Mouse (Mus musculus) cerebellum, postnatal 25 days (tissue): Measurements from ENCODE around the gene Il17rd.

Experiments
- DNase-seq, 2 experiments: peaks; one replicate each; pipeline ENCODE4 v3.0.0; 2021; ENCODE audit warnings: mixed read lengths in 2 of 2

The Il17rd gene

DNA sequence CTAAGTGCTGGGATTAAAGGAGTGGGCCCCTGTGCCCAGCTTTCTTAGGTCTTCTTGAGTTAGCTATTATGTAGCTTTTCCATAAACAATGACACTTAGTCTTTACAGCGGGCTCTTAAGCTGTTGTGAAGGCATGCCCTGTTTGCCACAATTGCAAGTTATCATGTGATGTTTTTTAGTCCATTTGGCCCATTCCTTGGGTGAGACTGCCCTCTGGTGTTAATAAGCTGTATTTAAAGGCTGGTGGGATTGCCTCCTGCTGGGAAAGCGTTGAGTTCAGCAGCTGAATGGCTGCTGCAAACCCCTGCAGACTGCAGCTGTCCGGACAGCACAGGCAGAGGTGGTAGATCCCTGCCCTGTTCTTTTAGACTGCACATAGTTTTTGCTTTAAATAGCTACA is 58.0 kb downstream of the Il17rd start:
- peak; percentile 29 to 51 for DNase-seq

DNA sequence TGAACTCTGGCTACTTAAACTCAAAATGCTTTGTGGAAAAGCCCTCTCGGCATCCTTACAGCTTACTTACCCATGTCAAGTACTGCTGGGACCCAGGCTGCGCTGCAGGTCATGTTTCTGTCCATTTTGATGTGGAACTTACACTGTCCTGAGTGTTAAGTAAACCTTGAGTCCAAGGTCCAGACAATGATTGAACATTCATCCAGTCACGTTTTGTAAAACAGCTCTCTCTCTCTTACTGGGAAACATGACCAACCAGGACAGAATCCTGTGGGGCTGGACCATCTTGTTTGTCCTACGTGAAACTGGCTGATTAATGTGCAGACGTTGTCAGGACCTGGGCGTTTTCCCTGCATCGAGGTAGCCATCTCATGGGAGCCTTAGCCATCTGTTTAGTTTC is 63.0 kb downstream of the Il17rd start:
- no peak for DNase-seq

DNA sequence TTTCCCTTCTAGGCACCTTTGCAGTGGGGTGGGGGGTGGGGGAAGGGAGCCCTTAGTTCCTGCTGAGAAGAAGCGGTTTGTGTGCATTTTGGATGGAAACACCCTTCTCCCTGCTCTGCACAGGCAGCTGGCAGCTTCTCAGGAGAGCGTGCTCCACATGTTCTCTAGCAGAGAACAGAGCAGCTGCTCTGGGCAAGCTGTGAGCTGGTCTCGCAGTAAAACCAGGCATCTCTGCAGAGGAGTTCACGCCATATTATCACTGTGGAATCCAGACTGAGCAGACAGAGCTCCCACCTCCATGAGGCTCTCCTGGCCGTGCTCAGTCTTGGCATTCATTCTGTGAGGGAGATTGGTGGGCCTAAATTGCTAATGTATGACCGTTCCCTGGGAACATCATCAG is 64.0 kb downstream of the Il17rd start:
- DNase-seq, result peak in 1 of 2 experiments; percentile 17

DNA sequence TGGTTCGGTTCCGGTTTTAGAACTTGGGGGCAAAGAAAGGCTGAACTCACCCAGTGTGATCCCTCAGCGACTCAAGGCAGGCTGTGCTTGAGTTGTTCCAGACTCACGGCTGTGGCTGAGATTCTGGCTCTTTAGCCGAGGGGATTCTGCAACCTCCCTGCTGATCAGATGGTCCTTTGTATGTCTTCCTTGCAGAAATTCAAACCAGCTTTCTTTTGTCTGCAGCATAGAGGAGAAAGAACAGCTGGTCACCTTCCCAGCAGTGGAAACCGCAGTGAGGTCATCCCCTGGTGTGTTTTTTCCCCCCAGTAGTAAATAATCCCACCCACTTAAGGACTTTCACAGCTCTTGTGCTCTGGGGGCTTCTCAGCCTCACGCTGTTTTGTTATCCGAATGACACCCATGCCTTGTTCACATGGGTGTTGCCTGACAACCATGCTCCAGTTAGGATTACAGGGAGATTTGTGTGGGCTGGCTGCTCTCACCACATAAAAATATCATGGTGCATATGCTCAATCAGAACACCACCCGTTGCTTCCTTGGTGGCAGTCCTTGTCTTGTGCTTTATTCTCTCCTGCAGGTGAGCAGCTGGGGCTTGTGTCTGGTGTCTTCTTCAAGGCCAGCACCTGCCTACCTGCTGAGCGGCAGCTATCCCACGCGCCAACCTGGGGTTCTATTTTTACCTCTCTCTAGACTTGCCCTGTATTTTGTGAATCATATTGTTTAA is 67.2 kb downstream of the Il17rd start:
- DNase-seq, result peak in 1 of 2 experiments; percentile 31

DNA sequence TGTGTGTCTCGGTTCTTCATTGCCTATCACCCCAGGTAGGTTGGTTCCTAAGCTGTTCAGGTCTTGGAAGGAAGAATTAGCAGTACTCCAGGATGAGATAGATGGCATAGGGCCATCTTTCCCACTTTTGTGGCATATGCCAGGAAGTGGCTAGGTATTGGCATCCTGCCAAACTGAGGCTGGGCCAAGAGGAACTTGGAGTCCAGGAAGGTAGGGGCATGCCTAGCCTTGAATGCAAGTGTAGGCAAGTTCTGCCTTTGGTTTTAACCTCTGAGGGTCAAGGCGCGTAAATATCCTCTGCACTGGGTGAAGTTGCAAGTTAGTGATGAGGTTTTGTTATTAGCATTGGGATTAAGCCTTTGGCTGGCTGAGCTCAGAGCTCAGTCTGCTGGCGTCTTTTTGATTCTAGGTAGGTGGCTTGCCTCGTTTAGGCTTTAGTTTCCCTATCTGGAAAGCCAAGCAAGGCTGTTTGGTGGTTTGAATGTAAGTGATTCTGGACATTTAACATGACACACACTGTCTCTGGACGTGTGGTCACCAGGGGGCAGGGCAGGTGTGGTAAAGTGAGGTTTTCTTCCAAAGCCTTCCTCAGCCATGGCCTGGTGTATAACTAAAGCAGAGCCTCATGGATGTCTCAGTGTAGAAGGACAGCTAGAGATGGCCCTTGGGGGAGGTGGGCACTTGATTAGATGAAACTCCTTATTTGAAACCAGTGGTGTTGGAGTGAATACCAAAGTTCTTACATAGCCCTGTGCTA is 70.2 kb downstream of the Il17rd start:
- peak; percentile 64 to 78 for DNase-seq

DNA sequence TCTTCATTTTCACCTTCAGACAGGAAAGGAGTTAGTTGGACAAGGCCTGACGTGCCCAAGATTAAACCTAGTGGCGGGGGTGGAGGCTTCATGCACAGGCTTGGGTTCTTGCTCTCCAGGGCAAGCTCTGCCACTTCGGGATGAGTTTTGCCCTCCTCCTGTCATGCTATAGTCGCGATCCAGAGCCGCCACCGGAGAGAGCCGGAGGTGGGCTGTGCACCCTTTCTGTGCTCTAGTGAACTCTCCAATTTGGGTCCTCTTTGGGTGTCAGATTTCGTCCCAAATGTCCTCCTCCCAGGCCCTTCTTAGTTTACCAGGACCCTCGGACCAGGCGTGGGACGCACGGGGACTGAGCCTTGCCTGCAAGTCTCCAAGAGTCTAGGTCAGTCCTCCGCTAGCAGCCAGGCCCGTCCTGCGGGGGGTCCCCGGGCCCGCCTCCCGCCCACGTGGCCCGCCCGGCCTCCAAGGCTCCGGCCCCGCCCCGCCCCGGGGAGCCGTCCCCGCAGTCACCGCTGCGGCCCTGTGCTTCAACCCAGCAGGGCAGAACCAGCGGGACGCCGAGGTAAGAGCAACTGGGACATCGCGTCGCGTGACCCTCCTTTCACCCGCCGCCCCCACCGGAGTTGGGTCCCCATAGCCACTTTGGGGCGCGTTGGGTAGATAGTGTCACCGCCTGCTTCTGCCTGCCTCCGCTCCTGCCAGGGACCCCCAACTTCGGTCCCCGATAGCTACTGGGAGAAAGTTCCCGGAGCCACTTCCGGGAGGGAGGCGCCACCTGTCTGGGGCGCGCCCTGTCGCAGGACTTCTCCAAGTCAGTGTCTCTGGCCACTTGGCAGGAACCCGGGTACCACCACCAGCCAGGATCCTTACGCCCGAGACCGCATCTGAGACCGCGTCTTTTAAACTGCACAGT is 75.9 kb downstream of the Il17rd start, which contains the start of gene Arhgef3:
Arhgef3 (plus strand) TSS at position 538 of the 913 bp plus-strand sequence.
- DNase-seq, result peak; percentile 34 to 61

DNA sequence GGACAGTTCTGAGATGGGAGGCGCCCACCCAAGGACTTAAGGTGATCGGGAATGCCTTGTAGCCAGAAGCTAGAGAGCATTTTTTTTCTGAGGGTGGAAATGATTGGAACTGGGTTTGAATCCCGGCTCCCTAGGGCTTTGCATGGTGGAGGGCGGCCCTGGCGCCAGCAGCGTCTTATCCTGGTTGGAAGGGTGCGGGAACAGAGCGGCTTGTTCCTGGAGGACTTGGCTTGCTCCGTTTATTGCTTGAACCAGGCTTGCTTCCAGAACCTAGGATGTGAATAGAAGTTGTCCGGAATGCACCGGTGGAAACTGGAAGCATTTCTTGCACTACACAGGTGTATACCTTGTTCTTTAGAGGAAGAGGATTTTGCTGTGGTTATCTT is 76.5 kb downstream of the Il17rd start:
- no peak for DNase-seq

DNA sequence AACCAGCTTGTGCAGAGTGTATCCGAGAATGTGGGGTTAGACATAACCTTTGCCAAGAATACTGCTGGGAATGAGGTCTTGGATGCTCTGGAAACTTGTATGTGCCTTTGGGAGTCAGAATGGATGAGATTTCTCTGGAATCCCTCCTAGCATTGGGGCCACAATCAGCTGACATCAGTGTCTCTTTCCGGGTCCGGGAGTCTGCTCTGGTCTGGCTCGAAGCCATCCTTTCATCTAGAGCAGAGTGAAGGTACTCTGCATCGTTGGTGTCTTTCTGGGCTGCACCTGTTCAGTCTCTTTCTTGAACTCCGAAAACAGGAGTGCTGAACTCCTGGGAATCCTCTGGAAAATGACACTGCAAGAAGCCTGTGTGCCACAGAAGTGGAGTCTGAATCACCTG is 77.2 kb downstream of the Il17rd start:
- DNase-seq, result no peak

DNA sequence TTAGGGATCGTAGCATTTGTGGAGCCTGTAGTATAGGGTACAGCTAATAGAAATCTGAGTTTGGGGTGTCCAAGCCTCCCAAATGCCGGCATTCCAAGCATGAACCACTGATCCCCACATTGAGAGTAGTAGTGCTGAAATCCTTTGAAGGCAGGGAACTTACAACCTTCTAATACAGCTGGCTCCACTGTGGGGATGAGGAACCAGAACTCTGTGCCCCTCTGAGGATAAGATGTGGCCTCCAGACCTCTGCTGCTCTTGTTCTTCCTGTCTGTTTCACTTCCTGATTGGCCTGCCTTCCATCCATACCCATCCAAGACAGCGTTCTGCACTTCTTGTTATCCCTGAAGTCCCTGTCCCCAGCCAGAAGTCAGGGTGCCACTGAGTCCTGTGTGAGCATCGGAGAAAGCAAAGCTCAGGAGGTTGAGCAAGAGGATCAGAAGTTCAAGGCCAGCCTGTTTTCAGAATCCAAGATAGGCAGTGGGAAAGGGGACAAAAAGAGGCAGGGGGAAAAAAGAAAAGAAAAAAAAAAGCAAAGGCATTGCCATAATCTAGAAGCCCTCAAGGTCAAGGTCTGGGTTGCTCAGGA is 77.9 kb downstream of the Il17rd start:
- DNase-seq, result no peak

DNA sequence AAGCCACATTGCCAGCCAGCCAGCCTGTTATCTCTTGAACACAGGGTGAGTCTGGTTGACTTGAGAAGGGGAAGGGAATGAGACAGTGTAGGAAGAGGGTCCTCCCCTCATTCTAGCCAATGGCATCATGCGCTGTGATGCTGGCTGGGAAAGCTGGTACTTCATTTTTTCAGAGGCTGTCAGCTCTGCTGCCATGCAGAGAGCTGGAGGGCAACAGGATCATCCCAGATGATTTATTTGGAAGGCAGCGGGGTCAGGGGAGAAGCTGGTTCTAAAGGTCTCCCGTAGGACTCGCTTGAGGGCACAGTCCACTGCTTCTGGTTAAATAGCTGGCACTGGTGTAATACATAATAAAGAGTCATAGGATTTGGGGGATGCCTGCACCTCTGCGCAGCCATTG is 79.8 kb downstream of the Il17rd start:
- no peak for DNase-seq

DNA sequence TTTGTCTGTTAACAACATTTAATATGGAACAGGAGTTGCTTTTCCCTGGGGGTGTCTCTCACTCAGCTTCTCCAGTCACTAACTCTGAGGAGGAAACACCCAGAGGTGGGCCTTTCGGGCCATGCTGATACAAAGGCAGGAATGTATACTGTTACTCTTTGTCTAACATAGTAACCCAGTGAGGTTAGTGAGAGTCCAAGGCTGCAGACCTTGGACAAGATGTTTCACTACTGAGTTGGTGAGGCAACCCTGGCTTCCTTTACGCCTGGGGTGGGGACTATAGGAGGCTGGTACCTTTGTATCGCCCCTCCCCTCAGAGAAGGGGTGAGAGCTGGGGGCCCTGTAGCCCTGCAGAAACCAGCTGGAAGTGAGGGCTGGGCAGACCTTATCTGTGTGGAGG is 83.9 kb downstream of the Il17rd start:
- no peak for DNase-seq

DNA sequence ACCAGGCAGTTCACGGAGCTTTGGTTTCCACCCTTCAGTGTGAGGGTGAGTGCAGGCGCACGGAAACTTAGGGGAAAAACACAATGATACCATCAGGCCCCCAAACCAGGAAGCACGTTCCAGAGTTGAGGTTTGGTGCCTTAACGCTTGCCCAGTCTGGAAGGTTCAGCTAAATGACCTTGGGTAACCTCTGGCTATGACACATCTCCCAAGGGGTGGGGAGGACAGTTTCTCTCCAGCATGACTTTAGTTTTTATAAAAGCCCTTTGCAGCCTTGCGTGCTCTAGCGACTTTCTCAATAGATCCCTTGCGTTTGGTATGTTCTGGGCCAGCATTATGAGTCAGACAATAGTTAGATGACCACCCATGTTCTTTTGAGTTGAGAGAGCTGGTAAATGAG is 84.8 kb downstream of the Il17rd start:
- DNase-seq, result no peak

DNA sequence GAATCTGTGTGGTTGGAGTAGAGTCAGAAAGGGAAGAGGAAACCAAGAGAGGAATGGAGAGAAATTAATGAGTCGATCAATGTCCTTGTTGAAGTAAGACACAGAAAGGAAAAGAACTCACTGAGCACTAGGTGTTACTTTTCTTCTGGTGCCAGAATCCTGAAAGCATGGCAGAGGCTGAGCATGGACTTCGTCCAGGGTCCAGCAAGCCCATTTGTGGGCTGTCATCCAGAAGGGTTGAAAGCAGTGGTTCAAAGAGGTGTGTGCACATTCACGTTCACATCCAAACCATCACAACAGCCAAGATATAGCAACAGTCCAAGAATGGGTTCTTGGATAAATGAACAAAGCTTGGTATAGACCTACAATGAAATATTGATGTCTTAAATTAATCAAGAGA is 91.3 kb downstream of the Il17rd start:
- DNase-seq, result no peak

DNA sequence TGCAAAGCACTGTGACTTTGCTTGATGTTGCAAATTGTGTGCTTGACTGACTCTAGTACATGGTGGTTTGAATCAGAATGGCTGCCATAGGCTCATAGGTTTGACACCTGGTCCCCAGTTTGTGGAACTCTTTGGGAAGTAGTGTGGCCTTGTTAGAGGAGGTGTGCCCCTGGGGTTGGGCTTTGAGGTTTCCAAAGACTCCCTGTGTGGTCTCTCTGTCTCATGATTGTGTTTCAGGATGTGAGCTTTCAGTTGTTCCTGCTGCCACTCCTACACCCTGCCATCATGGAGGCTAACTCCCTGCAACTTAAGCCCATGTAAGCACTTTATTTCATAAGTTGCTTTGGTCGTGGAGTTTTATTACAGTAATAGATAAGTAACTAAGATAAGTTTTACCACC is 91.9 kb downstream of the Il17rd start:
- no peak for DNase-seq

DNA sequence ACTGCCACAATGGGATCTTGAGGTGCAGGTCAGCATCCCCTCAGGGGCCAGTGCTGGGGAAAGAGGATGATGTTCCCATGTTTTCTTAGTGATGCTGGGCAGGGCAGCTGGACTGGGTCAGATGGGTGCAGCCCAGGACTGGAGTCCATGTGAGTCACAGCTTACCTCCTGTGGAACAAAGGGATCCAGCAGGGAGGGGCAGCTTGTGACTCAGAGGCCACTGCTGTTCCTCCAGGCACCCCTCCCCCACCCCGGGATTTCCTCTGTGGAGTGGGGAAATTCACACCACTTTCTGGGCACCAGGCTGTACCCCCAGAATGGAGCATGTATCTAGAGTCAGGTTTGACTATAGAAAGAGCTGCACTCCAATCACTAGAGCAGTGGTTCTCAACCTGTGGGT is 92.8 kb downstream of the Il17rd start:
- DNase-seq, result no peak

DNA sequence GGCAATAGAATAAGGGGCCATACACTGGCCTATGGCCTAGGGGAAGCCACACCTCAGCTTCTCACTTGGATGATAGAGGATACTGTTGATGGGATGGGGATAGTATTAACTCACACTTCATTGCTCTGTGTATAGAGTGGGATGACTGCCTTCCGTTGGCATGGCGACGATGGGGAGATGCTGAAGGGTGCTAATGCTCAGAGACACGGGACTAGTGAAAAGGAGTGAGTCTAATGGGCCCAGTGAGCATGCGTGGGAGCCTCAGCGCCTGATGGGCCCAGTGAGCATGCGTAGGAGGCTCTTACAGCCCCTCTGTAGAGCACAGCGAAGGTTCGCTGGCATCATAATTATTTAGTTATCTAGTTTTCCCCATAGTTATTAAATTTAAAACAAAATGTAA is 100.2 kb downstream of the Il17rd start:
- no peak for DNase-seq

DNA sequence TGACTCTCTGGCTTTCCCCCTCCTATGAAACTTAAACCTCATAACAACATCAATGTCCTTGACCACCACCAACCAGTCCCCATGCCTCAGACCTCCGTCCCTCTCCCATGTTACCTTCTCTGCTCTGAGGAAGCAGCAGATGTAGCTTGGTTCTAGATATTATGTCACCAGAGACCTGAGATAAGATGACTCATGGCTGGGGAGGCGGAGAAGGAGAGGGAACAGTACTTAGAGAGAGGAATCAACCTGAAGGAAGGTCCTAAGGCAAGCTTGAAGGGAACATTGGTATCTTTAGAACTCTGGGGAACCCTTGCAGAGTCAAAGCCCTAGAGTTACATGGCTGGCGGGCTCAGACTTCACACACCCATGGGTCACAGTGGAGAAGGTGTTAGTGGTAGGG is 101.2 kb downstream of the Il17rd start:
- no peak for DNase-seq

DNA sequence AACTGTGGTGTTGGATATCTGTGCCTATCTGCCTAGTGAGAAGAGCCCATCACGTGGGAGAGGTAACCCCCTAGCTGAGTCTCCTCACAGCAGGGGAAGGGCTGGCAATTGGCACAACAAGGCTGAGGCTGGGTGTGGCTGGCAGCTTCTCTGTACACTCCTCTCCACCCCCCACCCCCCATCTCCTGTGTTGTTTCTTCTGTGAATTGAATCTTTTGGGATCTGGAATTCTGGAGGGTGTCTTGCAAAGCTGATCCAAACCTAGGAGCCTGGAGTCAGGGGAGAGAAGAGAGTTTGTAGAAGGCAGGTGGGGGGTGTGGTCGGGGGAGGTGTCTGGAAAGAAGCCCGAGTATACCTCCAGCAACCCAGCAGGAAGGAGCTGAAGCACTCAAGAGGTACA is 102.7 kb downstream of the Il17rd start:
- DNase-seq, result no peak

DNA sequence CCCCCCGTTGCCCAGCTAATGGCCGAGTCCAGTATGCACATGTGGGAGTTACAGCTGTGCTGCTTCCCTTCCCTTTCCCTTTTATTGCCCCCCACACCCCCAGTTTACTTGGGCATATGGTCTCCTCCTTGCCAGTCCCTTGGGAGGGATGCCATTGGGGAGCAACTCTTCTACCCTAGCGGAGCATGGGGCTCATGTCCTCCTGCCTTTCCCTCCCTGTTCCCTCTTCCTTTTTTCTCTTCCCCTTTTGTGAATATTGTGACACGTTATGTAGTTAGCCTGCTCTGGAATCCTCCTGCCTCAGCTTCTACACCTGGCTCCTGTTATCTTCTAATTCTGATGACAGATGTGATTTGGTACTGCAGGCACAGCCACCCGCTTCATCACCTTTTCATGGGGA is 103.9 kb downstream of the Il17rd start:
- no peak for DNase-seq

DNA sequence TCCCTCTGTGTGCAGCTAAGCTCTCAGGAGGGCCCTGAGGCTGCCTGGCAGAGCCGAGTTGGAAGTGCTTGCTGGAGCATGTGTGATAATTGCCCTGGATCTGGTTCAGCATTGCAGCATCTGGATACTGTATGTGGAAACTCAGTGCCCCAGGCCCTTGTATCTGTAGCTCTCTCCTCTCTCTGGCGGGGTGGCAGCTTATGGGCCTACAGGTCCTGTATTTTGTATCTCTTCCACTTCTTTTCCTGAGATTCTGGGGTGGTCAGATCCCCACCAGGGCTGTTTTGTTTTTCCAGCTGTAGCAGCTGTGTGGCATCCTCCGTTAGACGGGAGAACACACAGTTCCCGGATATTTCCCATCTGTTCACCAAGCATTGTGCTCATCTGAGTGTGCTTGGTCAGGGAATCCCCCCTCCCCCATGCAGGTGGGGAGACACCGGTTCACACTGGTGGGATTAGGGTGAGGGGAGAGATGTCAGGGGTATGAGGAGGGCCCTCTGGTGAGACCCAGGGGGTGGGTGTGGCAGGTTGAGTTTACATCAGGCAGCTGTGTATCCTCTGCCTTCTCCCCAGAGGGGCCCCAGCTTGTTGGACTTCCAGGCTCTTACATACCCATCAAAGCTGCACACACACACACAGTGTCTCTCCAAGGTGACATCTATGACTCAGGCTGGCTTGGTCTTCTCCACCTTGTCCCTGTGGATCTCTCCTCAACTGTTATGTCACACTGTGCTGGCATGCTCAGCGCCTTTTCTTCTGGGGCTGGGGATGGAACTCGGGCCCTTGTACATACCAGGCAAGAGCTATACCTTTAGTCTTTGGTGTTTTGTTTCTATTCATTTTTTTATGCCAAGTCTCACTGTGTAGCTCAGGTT is 106.7 kb downstream of the Il17rd start:
- DNase-seq, result no peak

DNA sequence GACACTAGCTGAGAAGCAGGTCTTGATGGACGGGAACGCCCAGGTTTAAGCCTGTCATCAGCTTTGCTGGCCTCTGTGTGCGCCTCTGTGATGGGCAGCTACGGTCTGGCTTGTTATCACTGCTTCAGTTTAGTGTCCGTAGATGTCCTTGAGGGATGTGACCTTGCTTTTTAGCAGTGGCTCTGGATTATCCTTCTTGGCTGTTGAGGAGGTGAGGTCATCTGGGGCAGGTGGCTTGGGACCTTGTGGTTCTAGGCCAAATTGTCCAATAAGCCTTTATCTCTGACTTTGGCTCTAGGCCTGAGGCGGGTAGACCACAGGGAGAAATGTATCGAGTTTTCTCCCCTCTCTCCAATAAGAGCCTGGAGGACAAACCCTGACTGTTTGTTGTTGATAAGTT is 109.0 kb downstream of the Il17rd start:
- no peak for DNase-seq

DNA sequence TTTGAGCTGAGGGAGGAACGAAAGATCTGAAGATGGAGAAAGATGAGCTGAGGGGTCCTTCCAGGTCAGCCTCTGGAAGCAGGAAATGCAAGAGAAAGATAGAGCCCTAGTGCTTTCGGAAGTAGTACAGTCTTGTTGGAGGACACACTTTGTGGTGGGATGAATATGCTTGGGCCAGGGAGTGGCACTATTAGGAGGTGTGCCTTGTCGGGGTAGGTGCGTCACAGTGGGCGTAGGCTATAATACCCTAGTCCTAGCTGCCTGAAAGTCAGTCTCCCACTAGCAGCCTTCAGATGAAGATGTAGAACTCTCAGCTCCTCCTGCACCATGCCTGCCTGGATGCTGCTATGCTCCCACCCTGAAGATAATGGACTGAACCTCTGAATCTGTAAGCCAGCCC is 110.7 kb downstream of the Il17rd start:
- DNase-seq, result no peak
